Mouse (Mus musculus): Measurements from ENCODE around the gene Pdgfra.
A peak's percentile ranks its signal among the peaks of the same experiment; 100 is the strongest.

Gene Pdgfra

GRCm38 (mm10) chr5:75155741-75156553, 3.9 kb downstream of the Pdgfra start:
- peak; percentile 89 for DNase-seq

GRCm38 (mm10) chr5:75156554-75157036, 4.5 kb downstream of the Pdgfra start:
- DNase-seq, result peak; percentile 39

DNA sequence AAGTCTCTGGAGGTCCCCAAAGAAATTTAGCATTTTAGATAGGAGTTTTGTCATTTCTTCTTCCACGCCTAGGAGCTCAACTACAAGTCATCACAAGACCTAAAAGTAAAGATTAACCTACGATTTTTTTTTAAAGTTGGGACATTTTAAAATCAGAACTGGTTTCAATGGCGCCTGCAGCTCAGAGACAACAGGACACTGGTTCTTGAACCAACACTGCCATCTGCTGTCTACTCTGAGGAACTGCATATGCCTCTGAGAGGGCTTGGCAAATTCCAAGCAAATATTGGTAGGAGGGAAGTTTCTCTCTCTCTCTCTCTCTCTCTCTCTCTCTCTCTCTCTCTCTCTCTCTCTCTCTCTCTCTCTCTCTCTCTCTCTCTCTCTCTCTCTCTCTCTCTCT, 4.9 kb downstream of the Pdgfra start:
- peak; percentile 75 for DNase-seq

GRCm38 (mm10) chr5:75160530-75161170, 8.6 kb downstream of the Pdgfra start:
- DNase-seq, result no peak

- DNase-seq, result no peak
Observed at GRCm38 (mm10) chr5:75161586-75161985, 9.5 kb downstream of the Pdgfra start.

DNA sequence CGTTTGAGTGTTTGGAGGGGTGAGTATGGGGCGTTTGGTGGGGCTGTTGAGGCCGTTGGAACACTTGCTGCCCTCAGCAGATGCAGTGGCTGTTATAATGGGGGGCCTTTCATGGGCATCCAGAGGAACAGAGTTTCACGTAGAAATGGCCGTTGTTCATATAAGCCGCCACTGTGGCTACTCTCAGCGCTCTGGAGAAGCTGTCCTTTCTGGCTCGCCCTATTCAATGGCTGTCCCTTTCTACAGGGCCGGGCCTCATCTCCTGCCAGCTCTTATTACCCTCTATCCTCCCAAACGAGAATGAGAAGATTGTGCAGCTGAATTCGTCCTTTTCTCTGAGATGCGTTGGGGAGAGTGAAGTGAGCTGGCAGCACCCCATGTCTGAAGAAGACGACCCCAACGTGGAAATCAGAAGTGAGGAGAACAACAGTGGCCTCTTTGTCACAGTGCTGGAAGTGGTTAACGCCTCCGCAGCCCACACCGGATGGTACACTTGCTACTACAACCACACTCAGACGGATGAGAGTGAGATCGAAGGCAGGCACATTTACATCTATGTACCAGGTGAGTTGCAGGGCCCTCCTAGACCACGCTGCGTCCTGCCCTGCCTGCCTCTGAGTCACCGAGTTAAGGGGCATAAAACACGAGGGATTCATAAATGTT, 11.3 kb downstream of the Pdgfra start:
- DNase-seq, result no peak

DNA sequence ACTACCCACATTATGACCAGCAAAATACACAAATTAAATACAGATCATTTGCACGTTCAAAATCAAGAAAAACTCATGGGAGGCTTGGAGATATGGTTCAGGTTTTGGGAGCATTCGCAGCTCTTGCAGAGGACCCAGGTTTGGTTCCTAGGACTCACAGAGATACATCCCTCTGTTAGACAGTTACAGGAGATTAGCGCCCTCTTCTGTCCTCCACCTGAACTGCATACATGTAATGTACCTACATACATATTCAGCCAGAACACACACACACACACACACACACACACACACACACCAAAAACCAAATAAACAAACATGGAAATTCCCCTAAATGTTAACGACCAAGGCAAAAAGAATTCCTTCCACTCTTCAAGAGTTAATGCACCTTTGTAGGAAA, 12.6 kb downstream of the Pdgfra start:
- no peak for DNase-seq

GRCm38 (mm10) chr5:75169837-75170236, 17.7 kb downstream of the Pdgfra start:
- DNase-seq, result no peak

GRCm38 (mm10) chr5:75171859-75172258, 19.8 kb downstream of the Pdgfra start:
- no peak for DNase-seq

DNA sequence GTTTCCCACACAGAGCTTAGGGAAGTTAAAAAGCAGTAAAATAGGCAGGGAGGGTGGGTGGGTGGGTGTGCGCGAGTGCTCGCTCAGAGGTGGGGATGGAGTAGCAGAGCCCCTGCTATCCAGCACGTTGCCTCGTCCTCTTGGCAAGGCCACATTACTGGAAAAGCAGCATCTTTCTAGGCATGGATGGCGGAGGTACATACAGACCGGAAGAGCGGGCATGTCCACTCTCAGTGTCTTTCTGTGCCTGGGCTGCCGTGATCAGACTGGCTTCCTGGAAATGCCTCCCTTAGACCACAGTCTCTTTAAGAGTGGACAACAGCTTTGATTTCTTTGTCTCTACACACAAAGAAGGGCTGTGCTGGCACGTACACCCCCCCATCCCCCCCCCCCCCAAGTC, 27.2 kb downstream of the Pdgfra start:
- no peak for DNase-seq

DNA sequence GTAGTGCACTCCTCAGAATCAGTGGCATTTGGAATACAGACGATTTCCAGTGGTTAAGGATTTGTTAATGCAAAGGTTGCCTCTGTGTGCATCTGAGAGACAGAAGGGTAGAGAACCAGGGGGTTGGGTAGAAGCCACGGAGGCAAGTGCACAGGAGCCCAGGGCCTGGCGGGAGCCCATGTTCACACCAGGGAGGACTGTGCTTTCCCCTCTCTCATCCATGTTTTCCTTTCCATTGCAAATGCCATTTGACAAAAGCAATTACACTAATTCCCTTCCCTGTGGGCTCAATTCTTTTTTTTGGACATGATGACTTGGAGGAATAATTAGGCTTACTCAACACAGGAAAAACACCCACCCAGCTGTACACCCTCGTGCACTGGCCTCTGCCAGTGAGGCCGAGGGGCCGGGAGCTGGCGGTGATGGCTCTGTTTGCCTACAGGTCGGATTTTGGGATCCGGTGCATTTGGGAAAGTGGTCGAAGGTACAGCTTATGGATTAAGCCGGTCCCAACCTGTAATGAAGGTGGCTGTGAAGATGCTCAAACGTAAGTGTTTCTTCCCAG, 27.7 kb downstream of the Pdgfra start:
- no peak for DNase-seq

GRCm38 (mm10) chr5:75183653-75184052, 31.6 kb downstream of the Pdgfra start:
- DNase-seq, result no peak

GRCm38 (mm10) chr5:75184112-75184511, 32.0 kb downstream of the Pdgfra start:
- DNase-seq, result no peak

DNA sequence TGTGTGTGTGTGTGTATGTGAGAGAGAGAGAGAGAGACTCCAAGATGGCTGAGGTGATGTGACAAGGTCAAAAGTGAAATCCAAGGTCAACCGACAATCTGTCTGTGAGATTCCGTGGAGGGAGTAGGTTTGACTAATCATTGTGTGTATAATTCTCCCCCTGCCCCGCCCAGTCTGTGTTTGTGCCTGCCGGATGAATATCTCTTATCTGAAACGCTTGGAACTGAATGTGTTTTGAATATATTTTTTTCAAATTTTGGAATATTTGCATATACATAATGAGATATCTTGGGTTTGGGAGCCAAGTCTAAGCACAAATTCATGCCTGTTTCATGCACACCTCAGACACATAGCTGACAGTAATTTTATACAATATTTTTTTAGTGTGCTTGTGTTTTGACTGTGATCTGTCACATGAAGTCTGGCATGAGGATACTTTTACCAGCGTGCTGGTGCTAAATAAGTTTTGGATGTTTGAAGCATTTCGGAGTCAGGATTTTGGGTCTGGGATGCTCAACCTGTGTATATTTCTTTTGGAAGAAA, 32.7 kb downstream of the Pdgfra start:
- no peak for DNase-seq

- DNase-seq, result peak; percentile 15
Observed at GRCm38 (mm10) chr5:75185584-75185983, 33.5 kb downstream of the Pdgfra start.

- DNase-seq, result no peak
Observed at GRCm38 (mm10) chr5:75189319-75189987, 37.4 kb downstream of the Pdgfra start.

GRCm38 (mm10) chr5:75193107-75193506, 41.0 kb downstream of the Pdgfra start:
- no peak for DNase-seq

GRCm38 (mm10) chr5:75198413-75198812, 46.3 kb downstream of the Pdgfra start:
- no peak for DNase-seq

- no peak for DNase-seq
Observed at GRCm38 (mm10) chr5:75199698-75200365, 47.7 kb downstream of the Pdgfra start.

- DNase-seq, result no peak
Observed at GRCm38 (mm10) chr5:75200366-75200724, 48.3 kb downstream of the Pdgfra start.

DNA sequence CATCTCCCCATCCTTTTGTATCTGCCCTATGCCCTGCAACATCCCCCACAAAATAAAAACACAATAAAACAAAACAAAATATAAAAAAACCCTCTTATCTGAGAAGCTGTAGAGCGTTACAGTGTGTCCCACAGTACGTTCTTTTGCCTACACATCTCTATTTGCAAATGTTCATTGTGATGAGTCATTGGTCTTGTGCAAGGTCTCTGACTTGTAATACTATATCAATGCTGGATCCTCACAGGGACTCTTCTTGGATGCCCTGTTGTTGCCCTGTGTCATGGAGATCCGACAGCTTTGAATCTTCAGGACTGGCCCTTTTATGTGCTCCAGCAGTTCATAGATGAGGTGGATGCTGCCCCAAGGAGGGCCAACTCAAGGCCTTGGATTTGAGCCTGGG, 55.8 kb downstream of the Pdgfra start:
- no peak for DNase-seq

GRCm38 (mm10) chr5:75209966-75210365, 57.9 kb downstream of the Pdgfra start:
- peak; percentile 32 for DNase-seq

All from kidney, postnatal 14 days (tissue).